Mouse (Mus musculus) left cerebral cortex, adult 2 months (tissue): ENCODE data around the gene Ahrr. TPM values are rescaled to one million over a fixed set of nuclear protein-coding genes. Genes with fewer than 3 reads are reported as not detected.

Source experiments
- DNase-seq, 2 experiments: peaks; one replicate each; pipeline ENCODE4 v3.0.0; 2021 to 2022; ENCODE audit warnings: low spot score in 2 of 2, mixed read lengths in 1 of 2; ENCODE audit errors: extremely low spot score in 1 of 2
- H3K27ac ChIP-seq: fragments of 200-600 bp; 2 replicates; pipeline ENCODE4 v1.8.1; 2022
- H3K4me3 ChIP-seq: fragments of 200-600 bp; 2 replicates; pipeline ENCODE4 v1.8.1; 2022
- CTCF ChIP-seq: fragments of 200-600 bp; IDR thresholded peaks from 2 replicates; pipeline ENCODE4 v1.8.1; 2022; ENCODE audit warnings: antibody characterized with exemption, mild to moderate bottlenecking, moderate library complexity
- intact Hi-C: fragments of 180-260 bp; cut with DNase I; formaldehyde crosslinking; loops from one replicate; pipeline ENCODE4 v1.15.1; 2025
- long read RNA-seq, 2 experiments: library from polyadenylated mRNA; stranded (forward); transcript quantifications; one replicate each; pipeline ENCODE4 v2.0.0; 2021; ENCODE audit warnings: borderline mapping rate in 2 of 2
- total RNA-seq, 2 experiments: library from RNA; stranded (reverse); gene quantifications; 2 replicates each; pipeline ENCODE4 v1.2.3; 2021

Gene Ahrr
- total RNA-seq, result 1 to 10 TPM in 1 of 2 experiments, under 1 TPM in 1; 0.33 to 1.3 TPM
- long read RNA-seq, experiment 1, result 0 reads
- long read RNA-seq, experiment 2, result 0 reads

DNA sequence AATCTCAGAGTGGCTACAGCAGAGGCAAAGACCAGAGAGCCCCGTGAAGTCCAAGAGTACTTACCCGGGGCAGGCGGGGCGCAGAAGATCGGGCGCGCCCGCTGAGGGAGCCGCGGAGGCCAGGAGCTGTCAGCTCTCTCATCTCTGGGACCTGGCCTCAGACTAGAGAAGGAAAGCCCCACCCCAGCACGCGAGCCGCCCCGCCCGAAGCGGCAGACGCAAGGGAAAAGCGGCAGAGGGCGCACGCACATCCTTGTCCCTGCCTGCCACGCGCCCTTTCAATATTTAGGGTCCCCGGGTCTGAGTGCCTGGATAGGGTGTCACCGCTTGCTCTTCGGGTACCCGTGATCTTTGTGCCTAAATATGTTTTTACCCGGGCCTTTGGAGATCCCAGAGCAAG lies at the start of gene Ahrr:
TSS of gene Ahrr (minus strand) at position 165 of the 400 bp plus-strand sequence.
- H3K4me3 ChIP-seq, result peak within 1 kb of the TSS; percentile 36
- intact Hi-C loops, result no loop called here
- H3K27ac ChIP-seq, result no peak within 1 kb of the TSS
- DNase-seq, result peak; percentile 38 to 60
- TF ChIP-seq CTCF, result peak; percentile 54

- intact Hi-C loops, result loop anchor here (10.0 kb wide), 1 partner anchor 194 kb away; no protein-coding TSS in a partner anchor
- DNase-seq, result no peak
- Histone ChIP-seq H3K4me3 (no peak overlapping the region), H3K27ac (no peak overlapping the region)
- TF ChIP-seq CTCF, result peak; percentile 68
Measured at GRCm38 (mm10) chr13:74341036-74341435, 48.9 kb upstream of the Ahrr start.

DNA sequence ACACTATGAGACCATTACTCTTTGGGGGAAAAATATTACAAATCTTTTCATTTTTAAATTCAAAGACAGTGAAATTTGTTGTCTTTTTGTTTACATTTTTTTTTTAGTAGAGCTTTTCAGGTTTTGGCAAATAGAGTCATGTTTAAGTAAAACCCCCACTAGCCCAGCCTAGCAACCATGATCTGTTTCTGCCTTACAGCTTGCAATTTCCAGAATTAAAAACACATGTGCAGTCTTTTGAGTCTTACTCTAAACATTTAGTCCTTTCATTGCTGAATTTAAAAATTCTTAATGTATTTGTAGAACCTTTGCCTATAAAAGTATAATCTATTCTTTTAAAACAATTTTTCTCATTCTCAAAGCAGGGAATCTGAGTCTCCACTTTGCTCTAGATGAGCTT lies 37.2 kb upstream of the Ahrr start:
- no peak for TF ChIP-seq CTCF
- no peak for DNase-seq
- intact Hi-C loops, result no loop called here
- Histone ChIP-seq H3K4me3 (no peak overlapping the region), H3K27ac (no peak overlapping the region)

GRCm38 (mm10) chr13:74317170-74317849 lies 25.2 kb upstream of the Ahrr start, which contains the start of gene Pdcd6:
TSS of gene Pdcd6 (minus strand) at chr13:74317580.
- peak within 1 kb of the TSS; percentile 86 for H3K27ac ChIP-seq
- peak within 1 kb of the TSS; percentile 97 for H3K4me3 ChIP-seq
- peak; percentile 88 for DNase-seq
- TF ChIP-seq CTCF, result no peak
- intact Hi-C loops, result no loop called here

DNA sequence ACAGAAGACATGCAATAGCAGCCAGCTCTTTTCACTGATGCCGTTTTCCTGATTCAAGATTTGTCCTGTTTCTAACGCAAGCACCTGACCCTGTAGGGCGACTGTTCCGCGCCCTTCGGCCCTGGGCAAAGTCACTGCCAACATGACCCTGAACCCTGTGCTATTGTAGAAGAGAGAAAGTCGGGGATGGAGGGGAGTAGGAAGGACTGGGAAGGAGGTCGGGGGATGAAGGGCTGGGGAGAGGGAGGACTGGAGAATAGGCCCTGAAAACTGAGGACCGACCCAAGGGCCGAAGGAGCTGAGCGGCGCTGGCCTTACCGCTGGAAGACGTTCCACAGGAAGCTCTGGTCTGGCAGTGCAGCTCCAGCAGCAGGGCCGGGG lies 24.6 kb upstream of the Ahrr start:
- TF ChIP-seq CTCF, result no peak
- DNase-seq, result no peak
- Histone ChIP-seq H3K27ac (peak overlapping the region; percentile 86), H3K4me3 (peak overlapping the region; percentile 97)
- intact Hi-C loops, result no loop called here

- DNase-seq, result no peak
- intact Hi-C loops, result no loop called here
- Histone ChIP-seq H3K27ac (peak overlapping the region; percentile 86), H3K4me3 (peak overlapping the region; percentile 97)
- no peak for TF ChIP-seq CTCF
Measured at GRCm38 (mm10) chr13:74316386-74316785, 24.3 kb upstream of the Ahrr start.

DNA sequence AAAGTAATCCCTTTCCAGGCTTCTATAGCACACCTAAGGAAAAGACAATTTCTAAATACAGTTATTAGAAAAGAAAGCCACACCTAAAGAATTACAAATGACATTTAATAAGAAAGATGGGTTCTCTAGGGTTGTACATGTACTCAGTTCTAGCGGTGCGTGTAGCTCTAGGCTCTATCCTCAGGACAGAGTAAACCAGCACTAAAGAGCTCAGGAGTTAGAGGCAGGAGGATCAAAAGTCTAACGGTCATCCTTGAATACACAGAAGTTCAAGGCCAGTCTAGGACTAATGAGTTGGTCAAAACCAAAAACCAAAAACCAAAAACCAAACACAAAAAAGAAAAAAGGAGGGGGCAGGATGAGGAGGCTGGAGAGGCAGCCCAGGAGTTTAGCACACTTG lies 22.5 kb upstream of the Ahrr start:
- no peak for TF ChIP-seq CTCF
- DNase-seq, result no peak
- H3K4me3 ChIP-seq, result no peak overlapping the region
- no peak overlapping the region for H3K27ac ChIP-seq
- intact Hi-C loops, result no loop called here

DNA sequence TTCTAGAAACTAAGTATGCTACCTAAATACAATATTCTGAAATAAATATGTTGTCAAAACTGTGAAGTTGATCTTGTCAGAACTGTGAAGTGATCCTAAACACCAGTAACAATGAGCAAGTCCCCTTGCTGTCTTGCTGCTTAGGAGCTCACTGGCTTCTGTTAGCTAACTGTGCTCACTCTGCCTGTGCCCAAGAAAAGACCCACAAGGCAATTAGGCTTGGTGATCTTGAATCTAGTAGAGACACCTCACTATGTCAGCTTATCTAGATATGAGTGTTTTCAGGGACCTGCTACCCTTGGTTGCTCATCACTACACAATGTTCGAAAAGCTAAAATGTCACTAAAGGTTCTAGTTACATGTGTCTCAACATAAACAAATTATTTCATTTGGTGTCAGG lies 13.6 kb upstream of the Ahrr start:
- no peak for TF ChIP-seq CTCF
- intact Hi-C loops, result no loop called here
- H3K4me3 ChIP-seq, result no peak overlapping the region
- no peak overlapping the region for H3K27ac ChIP-seq
- DNase-seq, result no peak

DNA sequence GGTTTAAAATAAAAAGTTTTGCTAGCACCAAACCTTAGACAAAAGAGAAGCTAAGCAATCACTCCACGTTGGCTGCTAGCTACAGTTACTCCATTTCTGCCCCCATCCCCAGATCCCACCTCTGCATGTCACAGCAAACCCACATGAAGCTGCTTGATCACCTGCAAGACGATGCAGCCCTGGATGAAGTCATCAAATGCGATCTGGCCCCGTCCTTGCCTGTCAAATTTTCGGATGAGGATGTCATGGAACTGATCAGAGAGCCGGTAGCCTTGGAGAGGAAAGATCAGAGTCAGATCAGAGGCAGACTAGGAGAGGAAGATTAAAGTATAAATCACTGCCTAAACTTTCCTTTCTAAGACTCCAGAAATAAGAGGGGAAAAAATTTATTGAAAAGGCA lies 13.2 kb upstream of the Ahrr start:
- Histone ChIP-seq H3K4me3 (no peak overlapping the region), H3K27ac (no peak overlapping the region)
- TF ChIP-seq CTCF, result no peak
- DNase-seq, result no peak
- intact Hi-C loops, result no loop called here

DNA sequence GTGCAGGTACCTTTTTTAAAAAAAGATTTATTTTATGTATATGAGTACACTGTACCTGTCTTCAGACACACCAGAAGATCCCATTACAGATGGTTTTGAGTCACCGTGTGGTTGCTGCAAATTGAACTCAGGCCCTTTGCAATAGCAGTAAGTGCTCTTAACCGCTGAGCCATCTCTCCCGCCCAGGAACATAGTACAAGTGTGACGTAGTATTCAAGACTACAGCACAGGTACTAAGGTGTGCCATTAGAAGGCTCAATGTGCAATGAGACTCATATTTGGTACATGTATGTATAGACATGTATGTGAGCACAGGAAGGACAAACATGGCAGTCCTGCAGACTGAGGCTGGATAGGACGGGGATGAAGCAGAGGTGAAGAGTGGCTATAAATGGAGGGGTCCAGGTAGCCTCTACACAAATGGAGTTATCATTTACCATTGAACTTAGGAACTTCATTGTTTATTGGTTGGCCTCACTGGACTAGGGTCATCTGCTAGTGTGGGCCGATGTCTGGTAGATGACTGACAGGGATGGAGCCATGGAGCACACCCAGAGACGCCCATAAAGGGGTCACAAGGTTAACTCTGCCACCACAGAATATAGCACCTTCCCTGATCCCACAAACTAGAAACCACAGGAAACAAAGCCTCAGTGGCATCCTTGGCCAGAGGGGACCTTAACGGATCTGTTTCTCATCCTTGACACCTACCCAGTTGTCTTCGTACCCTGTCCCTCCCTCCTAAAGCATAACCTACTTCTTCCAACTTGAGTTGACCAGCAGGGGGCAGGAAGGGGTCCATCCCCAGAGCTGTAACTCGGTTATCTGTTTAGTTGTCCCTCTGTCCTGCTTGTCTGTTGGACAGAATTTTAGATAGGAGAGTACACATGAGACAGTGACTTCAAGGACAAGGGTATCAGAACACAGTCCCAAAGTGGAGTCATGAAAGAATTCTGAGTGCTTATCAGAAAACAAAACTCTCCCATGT lies 10.2 kb upstream of the Ahrr start:
- no peak overlapping the region for H3K4me3 ChIP-seq
- H3K27ac ChIP-seq, result no peak overlapping the region
- TF ChIP-seq CTCF, result peak; percentile 36
- intact Hi-C loops, result loop anchor here (5.0 kb wide), 3 partner anchors 95 to 585 kb away; partner anchors contain the start of gene Exoc3
- DNase-seq, result no peak

DNA sequence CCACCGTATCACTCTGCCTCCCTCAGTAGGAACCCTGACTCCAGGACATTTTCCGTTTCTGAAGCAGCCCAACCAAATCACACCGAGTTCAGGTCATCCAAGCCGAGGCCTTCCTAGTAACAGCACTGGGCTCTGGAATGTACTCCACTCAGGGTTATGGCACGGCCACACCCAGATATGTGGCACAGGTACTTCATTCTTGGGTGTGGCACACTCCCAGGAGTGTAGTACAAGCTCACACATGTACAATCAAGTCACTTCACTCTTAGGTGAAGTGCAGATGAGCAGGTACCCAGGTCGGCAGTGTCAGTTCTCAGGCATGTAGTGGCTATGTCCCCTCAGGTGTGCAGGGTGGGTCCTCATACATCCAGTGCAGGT lies 9.5 kb upstream of the Ahrr start:
- no peak for DNase-seq
- no peak overlapping the region for H3K27ac ChIP-seq
- TF ChIP-seq CTCF, result no peak
- intact Hi-C loops, result loop anchor here (1.0 to 5.0 kb wide), 5 partner anchors 94 to 584 kb away; partner anchors contain the start of gene Exoc3
- no peak overlapping the region for H3K4me3 ChIP-seq

- no peak overlapping the region for H3K27ac ChIP-seq
- intact Hi-C loops, result loop anchor here (1.0 to 5.0 kb wide), 5 partner anchors 94 to 584 kb away; partner anchors contain the start of gene Exoc3
- peak; percentile 94 for TF ChIP-seq CTCF
- H3K4me3 ChIP-seq, result no peak overlapping the region
- DNase-seq, result peak; percentile 65 to 80
Measured at GRCm38 (mm10) chr13:74300925-74301606, 8.9 kb upstream of the Ahrr start.
